Mouse (Mus musculus) mouse embryonic stem cell (cell line): ENCODE data around the gene Kazald1.

ENCODE experiments used
- in situ Hi-C, 2 experiments: fragments of 300-500 bp; cut with MboI; formaldehyde crosslinking; loops; 1 replicate in 1 of 2; 3 replicates in 1 of 2; pipeline ENCODE4 v1.14.3; 2019 to 2020; ENCODE audit warnings: low sequenced_read_pairs in 2 of 2, low pct_unique_long_range_greater_than_20kb in 1 of 2, mixed read lengths in 1 of 2; ENCODE audit not compliant: unreplicated experiment in 1 of 2

The Kazald1 gene

DNA sequence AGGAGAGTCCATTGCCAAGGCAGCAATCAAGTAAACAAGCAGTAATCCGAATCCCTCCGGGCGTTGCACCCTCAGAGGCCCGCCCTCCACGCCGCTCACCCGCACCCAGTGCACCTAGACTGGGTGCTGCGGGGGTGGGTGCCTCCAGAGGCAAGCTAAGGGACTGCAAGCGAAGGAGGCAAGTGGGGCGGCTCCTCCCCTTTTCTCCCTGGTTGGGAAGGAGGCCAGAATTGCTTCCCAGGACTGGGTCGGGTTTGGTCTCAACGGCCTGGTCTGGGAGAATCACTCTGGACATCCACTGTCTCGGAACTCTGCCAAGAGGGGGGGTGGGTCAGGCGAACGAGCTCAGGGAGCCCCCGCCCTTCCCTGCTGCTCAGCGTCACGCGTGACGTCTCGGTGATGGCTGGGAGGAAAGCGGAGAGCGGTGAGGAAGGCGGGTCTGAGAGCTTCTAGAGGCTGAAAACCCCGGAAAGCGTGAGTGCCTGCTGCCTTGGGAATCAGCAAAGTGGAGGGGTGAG lies 27.6 kb upstream of the Kazald1 start, which contains the start of gene Sfxn3:
Gene Sfxn3, plus strand, starts transcription at position 87 of the 518 bp plus-strand sequence.
- in situ Hi-C loops: no loop called here

DNA sequence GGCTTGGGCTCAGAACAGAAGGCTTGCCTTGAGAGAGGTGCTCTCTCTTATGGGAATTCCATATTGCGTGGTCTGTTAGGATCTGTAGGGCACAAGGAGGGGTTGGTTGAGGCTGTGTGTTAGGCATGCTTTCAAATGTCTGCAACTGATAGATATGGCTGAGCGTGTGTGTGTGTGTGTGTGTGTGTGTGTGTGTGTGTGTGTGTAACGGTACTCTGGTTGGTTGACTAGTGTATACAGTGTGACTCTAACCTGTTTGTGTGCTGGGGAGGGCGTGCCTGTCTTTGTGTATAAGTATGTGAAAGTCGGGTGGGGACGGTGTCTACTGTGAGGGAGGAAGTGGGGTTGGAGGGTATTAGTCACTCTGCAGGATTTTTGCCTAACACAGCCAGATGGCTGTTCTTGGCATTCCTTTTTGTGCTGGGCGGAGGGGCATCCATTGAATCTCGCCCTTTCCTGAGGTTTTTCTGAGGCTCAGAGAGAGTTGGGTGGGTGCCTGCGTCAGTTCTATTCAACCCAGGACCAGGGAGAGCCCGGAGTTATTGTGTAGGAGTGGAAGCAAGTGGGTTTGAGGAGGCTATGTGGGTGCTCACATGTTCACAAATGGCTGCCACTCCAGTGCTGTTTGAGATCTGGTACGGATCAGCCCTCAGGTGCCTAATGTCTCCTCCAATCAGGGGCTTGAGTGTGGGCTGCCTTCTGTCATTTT lies 27.0 kb upstream of the Kazald1 start:
- in situ Hi-C loops: no loop called here

DNA sequence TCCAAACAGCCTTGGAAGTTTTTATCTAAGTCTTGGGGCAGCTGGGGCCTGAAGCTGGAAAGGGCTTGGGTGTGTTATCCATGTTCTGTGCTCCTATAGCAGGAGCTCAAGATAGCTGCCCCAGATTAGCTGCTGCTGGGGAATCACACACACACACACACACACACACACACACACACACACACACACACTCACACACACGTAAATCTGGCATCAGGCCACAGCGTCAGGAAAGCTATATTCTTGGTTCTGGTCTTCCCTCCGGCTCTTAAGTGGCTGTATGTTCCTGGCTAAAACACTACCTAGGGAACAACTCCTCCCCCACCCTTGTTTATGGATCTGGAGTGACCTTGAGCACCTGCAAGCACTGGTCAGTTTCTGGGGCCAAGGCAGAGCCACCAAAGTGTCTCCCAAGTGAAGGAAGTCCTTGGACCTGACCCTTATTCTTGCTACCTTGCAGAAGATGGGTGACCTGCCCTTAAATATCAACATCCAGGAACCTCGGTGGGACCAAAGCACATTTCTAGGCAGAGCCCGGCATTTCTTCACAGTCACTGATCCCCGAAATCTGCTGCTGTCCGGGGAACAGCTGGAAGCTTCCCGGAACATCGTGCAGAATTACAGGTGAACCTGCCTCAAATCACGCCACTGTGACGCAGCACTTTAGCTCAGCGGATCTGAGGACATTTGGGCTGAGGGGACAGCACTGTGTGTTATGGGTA lies 26.2 kb upstream of the Kazald1 start:
- in situ Hi-C loops: no loop called here

DNA sequence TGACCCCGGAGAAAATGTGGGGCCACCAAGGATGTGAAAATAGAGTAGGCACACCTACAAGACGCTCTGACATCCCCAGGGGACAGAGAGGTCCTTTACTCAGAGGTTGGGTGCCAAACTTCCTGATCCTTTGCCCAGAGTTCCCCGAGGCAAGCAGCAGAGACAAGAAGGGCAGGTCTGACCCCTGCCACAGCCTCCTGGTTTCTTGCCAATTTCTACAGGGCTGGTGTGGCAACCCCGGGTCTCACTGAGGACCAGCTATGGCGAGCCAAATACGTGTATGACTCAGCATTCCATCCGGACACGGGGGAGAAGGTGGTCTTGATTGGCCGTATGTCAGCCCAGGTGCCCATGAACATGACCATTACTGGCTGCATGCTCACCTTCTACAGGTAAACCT lies 25.5 kb upstream of the Kazald1 start:
- in situ Hi-C loops: no loop called here

DNA sequence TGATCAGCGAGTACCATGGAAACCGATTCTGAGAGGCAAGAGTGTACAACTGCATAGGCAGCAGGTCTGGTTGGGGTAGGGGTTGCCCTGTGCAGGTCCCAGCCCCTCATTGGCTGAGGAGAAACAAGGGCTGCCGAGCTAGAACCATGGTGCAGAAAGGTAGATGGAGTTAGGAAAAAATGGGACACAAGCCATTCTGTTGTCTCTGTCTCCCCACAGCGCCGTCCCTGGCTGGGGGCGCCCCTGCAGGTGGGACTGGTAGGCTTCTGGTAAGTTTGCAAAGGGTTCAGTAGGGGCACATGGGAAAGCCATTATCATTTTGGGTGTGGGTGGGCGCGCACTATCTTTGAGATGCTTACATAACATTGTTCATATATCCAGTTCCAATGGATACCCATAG lies 21.6 kb upstream of the Kazald1 start:
- in situ Hi-C loops: no loop called here

DNA sequence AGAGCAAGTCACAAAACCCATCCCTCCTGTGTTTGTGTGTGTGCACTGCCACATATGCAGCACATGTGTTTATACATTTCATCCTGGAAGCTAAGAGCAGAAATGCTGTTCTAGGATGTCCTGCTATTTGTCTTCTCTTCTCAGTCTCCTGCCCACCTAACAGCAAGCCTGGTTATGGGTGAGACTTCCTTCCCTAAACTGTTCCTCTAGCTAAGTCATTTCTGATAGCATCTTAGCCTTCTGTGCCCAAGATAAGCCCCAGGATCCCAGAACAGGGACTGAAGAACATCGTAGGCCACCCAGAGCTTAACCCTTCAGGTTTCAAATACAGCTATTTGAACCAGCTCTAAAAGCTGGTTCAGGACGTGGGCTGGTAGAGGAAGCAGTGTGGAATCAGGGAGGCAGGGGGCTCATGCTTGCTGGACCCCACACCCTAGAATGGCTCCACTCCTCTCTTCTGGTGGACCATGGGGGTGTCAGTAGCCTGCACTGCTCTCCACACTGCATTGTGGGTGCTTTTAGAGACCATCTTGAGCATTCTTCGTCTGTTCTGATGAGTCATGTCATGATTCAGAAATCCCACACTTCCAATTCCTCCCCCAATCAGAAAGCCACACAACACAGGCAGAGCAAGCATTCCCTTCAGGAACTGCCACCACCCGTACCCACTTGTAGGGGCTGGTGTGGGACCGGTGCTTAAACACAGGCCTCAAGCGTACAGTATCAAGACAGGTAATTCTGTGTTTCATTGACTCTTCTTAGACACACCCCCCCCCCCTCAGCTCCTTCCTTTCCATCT lies 19.9 kb upstream of the Kazald1 start:
- in situ Hi-C loops: no loop called here

DNA sequence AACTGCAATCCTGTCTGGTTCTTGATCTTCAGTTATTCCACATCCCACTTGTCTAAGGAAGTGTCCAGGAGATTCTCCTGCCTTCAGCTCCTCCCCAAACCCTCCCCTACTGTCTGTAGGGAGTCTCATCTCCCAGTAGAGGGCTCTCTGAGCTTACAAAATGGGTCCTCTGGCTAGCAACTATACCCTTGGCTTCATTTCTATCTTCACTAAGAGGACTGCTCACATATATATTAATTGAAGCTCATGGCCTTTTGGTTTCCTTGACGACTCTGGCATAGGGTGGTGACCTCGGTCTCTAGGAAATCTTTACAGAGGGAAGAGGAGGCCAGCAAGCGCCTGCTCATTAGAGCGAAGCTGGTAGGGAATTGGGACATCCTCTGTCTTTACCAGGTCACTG lies 18.7 kb upstream of the Kazald1 start:
- in situ Hi-C loops: no loop called here

- in situ Hi-C loops: no loop called here
These were observed 17.9 kb upstream of the Kazald1 start for GRCm38 (mm10) chr19:45056908-45057698.

DNA sequence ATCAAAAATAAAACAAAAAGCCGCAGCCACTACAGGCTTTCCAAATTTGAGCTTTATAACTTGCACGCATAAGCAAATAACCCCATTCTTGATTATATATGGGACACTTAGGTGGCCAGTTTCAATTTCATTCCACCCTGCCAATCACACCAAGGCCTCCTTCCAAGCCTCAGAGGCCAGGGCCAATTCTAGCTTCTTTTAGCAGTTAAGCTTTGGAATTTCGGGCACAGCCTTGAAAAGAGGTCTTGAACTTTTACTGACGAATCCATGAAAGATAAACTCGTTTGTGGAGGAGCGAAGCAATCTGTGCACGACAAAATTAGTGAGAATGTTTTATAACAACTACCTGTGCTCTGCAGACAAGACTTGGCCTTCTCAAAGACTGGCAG lies 17.3 kb upstream of the Kazald1 start:
- in situ Hi-C loops: no loop called here

DNA sequence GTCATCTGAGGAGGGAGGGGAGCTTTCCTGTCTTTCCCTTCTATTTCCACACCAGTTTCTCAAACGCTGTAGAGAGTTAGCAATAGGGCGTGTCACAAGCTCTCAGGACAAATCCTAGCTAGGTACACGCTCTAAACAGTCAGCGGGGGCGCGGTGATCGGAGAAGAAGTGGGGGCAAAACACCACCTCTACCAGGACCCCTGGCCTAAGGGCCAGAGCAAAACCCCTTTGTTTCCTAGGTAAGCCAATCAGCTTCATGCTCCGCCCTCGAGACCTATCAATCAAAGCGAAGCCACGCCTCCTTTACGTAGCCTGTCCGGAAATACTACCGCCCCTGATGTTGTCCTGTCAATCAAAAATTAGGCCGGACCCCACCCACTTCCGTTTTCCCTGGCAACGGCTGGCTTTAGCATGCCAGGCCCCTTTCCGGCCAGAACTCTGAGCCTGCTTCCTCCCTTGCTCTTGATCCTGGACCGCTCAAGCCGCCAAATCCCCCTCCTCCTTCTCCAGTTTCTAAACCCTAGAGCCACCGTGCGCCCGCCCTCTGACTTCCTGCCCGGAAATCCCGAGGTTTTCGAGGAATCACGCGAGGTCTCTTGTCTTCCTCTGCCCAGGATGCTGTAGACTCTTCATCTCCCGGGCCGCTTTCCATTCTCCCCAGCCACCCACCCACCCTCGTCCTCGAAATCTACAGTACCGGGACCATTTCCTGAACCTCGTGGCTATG lies 16.8 kb upstream of the Kazald1 start:
- in situ Hi-C loops: no loop called here

GRCm38 (mm10) chr19:45058841-45059240 lies 16.2 kb upstream of the Kazald1 start:
- in situ Hi-C loops: no loop called here

DNA sequence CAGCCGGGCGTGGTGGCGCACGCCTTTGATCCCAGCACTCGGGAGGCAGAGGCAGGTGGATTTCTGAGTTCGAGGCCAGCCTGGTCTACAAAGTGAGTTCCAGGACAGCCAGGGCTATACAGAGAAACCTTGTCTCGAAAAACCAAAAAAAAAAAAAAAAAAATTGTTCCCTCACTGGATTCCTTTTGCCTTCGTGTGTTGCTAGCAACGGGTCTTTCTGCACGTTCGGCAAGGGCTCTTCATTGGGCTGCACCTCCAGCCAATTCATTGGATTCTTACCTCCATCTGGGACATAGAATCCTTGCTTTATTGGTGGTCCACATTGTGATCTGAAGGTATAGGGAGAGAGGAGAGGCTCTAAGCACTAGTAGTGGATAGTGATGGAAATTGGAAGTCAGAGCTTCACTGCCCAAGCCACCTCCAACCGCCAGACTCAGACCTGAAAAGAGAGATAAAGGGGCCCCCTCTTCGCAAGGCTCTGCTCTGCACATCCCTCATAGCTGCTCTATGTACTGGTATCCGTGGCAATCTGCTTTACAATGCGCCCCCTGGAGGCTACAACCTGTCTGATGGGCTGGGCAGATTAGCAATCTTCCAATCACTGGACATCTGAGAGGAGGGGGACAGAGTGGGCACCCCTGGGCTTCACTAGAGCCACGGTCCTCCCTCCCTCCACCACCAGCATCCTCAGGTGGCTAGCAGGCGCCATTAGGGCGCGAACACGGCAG lies 11.3 kb upstream of the Kazald1 start:
- in situ Hi-C loops: no loop called here

GRCm38 (mm10) chr19:45065226-45065625 lies 9.8 kb upstream of the Kazald1 start:
- in situ Hi-C loops: no loop called here

GRCm38 (mm10) chr19:45067170-45067569 lies 7.9 kb upstream of the Kazald1 start:
- in situ Hi-C loops: no loop called here

- in situ Hi-C loops: no loop called here
These were observed 7.1 kb upstream of the Kazald1 start for GRCm38 (mm10) chr19:45067758-45068510.

GRCm38 (mm10) chr19:45073871-45074542 lies 1.0 kb upstream of the Kazald1 start:
- in situ Hi-C loops: no loop called here
